Mouse (Mus musculus): Measurements from ENCODE around the gene Nat8f5.
"Not testable (repeated sequence)": the region's sequence is repeated elsewhere in the genome, so short reads cannot be mapped to it uniquely, and the experiment has no call there.

The Nat8f5 gene

GRCm38 (mm10) chr6:85835104-85835503 lies 14.3 kb upstream of the Nat8f5 start:
- DNase-seq, result not testable (repeated sequence)

GRCm38 (mm10) chr6:85834504-85835100 lies 13.8 kb upstream of the Nat8f5 start:
- DNase-seq, result not testable (repeated sequence)

DNA sequence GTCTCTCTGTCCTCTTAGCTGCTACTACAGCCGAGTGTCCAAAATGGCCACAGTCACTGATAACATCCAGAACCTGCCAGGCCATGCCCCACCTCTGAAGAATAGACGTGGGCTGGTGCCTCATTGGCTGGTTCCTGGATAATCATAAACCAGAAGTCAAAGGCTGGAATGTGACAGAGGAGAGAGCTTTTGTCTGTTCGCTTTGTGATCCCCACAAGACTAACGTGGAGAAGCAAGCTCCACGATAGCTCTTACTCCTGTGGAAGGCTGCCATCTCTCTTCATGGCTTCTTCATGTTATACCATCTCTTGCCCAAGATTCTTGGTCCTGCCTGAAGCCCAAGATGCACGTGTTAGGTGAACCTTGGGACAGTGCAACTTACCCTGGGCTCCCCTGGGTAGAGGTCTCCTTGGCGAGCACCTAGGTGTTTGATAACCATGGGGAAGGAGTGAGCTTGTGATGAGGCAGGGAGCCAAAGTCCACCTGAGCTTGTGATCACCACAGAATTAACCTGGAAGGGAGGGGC lies 11.1 kb upstream of the Nat8f5 start, which contains the start of gene Nat8:
Nat8 (minus strand) TSS at position 287 of the 526 bp plus-strand sequence.
- DNase-seq, result no peak

DNA sequence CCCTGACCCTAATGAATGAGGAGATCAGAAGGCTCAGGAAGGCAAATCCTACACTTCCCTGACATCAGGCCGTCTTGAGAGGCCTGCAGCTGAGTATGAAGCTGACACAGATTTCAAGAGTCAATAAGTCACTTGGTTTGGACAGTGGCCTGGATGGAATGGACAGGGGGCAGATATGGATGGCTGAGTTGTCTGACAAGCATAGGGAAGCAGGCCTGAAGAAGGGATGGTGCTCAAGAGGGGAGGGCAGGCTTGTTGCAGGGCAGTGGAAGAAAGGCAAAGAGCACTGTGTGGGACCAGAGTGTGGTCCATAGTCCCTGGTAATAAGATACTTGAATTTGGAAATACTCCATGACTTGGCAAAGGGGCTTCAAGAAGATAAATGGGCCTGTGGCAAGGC lies 8.7 kb upstream of the Nat8f5 start:
- no peak for DNase-seq

- DNase-seq, result no peak
These were observed 5.1 kb upstream of the Nat8f5 start for GRCm38 (mm10) chr6:85825886-85826285.

DNA sequence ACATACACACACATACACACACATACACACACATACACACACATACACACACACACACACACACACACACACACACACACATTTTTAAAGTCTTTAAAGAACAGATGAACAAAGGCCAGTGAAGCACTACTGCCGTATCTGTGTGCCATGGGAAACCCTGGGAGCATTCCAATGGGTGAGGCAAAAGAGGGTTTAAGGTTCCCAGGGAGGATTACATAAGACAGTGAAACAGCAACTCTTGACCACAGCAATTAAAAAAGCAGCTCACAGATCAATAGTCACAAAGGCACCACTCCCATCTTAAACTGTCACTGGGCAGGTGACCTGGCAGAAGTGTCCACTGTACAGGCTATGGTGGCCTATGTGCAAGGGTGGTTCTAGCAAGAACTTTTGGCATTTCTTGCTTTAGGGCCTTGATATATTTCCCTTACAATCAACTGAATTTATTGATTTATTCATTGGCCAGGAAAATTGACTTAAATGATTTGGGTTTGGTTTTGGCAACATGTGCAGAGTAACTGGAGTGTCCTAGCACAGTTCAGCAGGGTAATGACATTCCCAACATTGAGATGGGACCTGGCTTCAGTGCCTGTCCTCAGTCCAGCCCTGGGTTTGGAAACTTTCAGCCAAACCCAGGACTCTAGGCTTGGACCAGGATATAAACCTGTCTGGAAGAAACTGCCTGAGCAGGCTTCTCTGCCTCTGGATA lies 2.8 kb upstream of the Nat8f5 start:
- no peak for DNase-seq

- no peak for DNase-seq
These were observed 1.5 kb upstream of the Nat8f5 start for GRCm38 (mm10) chr6:85822286-85822685.

GRCm38 (mm10) chr6:85818338-85818737 lies 2.4 kb downstream of the Nat8f5 start:
- no peak for DNase-seq

DNA sequence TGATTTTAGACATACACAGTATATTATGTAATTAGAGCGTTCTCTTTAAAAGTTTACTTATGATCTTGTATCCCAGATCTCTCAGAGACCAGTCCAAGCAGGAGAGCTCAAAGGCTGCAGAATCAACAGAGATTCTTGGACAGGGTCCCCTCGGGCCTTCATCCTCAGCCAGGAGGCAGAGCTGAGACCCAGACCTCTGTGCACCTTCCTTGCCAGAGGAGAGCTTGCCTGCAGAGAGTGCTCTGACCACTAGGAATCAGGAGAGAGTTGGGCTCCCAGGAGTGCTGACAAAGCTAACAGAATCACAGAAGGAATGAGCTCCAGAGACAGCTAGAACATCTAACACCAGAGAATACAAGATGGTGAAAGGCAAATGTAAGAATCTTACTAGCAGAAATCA lies 7.4 kb downstream of the Nat8f5 start:
- DNase-seq, result no peak

DNA sequence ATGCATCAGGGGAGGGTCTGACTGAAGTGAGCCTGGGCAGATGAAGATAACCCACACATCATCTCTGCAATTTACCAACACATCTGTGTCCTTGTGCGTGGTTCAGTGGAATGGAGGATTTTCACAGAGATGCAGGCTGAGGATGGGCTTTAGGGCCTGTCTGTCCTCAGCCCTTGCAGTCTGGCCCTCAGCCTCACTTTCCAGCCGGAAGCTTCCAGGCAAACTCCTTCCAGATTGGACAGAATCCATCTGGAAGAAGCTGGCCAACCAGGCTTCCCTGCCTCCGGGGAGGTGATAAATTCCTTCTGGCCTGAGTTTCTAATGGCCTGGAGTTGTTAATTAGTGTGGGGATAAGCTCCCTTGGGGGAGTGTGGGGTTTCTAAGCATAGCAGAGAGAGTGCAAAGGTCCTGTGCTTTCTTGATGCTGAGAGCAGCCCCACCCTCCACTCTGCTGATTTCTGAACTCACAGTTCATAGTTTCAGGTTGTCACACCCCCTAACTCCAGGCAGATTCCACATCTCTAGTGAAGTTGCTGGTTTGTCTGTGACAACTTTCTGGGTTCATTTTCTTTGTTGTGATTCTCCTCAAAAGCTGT lies 9.7 kb downstream of the Nat8f5 start:
- not testable (repeated sequence) for DNase-seq

DNA sequence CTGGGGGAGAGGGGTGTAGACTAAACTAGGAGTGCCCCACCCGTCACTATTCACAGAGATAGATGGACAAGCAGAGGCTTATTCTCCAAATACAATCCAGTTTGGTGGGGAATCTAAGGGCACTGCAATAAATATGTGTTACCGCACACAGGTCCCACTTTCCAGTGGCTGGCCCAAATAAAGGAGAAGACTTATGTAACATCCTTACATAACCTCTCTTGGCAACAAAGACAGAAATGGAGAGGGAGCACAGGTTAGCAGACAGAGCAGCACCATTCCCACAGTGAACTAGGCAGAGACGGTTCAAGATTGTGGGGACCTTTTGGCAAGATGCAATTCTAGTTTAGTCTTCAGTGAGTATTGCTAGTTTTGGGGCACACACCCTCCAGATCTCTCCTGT lies 10.3 kb downstream of the Nat8f5 start:
- DNase-seq, result not testable (repeated sequence)

DNA sequence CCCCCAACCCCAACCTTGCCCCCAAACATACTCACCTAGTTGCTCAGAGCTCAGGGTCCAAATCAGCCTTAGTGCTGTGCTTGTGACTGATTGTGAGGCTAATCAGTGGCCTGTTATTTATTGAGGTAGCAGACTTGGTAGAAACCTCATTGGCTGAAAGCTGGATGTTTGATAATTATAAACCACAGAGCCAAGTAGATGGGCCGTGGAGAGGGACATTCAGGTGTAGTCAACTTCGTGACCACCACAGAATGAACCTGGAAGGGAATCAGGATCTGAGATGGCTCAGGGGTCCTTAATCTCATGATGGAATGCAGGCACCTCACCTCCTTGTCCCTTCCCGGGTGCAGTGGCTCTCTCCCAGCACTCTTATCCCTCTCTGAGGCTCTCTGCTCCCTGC lies 11.0 kb downstream of the Nat8f5 start:
- not testable (repeated sequence) for DNase-seq

GRCm38 (mm10) chr6:85803180-85803579 lies 17.6 kb downstream of the Nat8f5 start:
- DNase-seq, result not testable (repeated sequence)
